19 mouse cellular contexts compared by ENCODE assay signal in genomic region chr5:134872597-134872996, GRCm38 (mm10). TPM values are rescaled to one million over a fixed set of nuclear protein-coding genes. Genes with fewer than 3 reads are reported as not detected.
DNase-seq lines count a peak whose midpoint lies in the region; ATAC-seq and TF ChIP-seq lines count a peak whose summit lies in the region.
"Had no signal": no experiment of that assay in that cellular context is flagged by ENCODE, and none has a peak within 500 bp of the region (broad histone marks: within the 10 kb centered on the region; RNA-seq: fewer than 3 reads in every experiment).

No protein-coding gene starts in this region.

- no peaks in the 10 kb centered on the region; the same call in 1 of the 2 replicates for H3K27me3 ChIP-seq in heart, embryonic 12.5 days (replicated peaks)
- H3K27me3 ChIP-seq: hindbrain, embryonic 15.5 days; midbrain, embryonic 13.5 days had no signal

- peak; percentile 57 to 74 for DNase-seq in heart, adult 18-20 months
- peak; percentile 49 for DNase-seq in 3T3-L1 (ENCODE audit: low read depth, low spot score)
- DNase-seq in adrenal gland, postnatal 14 days: peak; percentile 56
- peak; percentile 57 for DNase-seq in heart, postnatal 4 days
- DNase-seq in layer of hippocampus, postnatal 14 days (ENCODE audit: low spot score in 2 of 2): no peak
- DNase-seq in kidney, adult 8-10 months: no peak
- no peak for DNase-seq in left cerebral cortex, adult 2 months (ENCODE audit: extremely low spot score in 1 of 2, low spot score in 2 of 2)
- DNase-seq: cerebellum, postnatal 36 days had no signal

- no peaks in the 10 kb centered on the region for H3K9me3 ChIP-seq in heart, embryonic 12.5 days (replicated peaks)
- H3K9me3 ChIP-seq: G1E; hindbrain, embryonic 15.5 days; midbrain, embryonic 13.5 days had no signal

- H3K4me2 ChIP-seq in heart, embryonic 12.5 days: no peak overlapping the region
- H3K4me2 ChIP-seq: hindbrain, embryonic 15.5 days; midbrain, embryonic 13.5 days had no signal

- WGBS in heart, embryonic 12.5 days: 71% methylated on average over 5 of the region's 5 CpGs

- no peak overlapping the region for H3K9ac ChIP-seq in heart, embryonic 12.5 days
- H3K9ac ChIP-seq: hindbrain, embryonic 15.5 days; midbrain, embryonic 13.5 days had no signal

- ATAC-seq in heart, embryonic 12.5 days (ENCODE audit: insufficient number of reproducible peaks, low FRiP score): no peak
- ATAC-seq: activated CD4-positive, CD25-positive, alpha-beta regulatory T cell, adult 4 months; midbrain, embryonic 13.5 days had no signal

- intact Hi-C loops in left cerebral cortex, adult 2 months (cut with DNase I): no loop called here

- TF ChIP-seq CTCF in left cerebral cortex, adult 2 months (IDR thresholded peaks at IDR 0.05): no peak

- no peak overlapping the region for H3K4me3 ChIP-seq in heart, embryonic 12.5 days
- H3K4me3 ChIP-seq in left cerebral cortex, adult 2 months: no peak overlapping the region
- H3K4me3 ChIP-seq: hindbrain, embryonic 15.5 days; midbrain, embryonic 13.5 days had no signal

- H3K4me1 ChIP-seq in heart, embryonic 12.5 days (replicated peaks): peaks cover 9% of the 10 kb centered on the region
- H3K4me1 ChIP-seq: midbrain, embryonic 13.5 days had no signal

- H3K27ac ChIP-seq in heart, embryonic 12.5 days (ENCODE audit: poor library complexity, severe bottlenecking): no peak overlapping the region
- H3K27ac ChIP-seq in left cerebral cortex, adult 2 months: no peak overlapping the region
- H3K27ac ChIP-seq: hindbrain, embryonic 15.5 days; kidney, postnatal 0 days; midbrain, embryonic 13.5 days had no signal

- H3K36me3 ChIP-seq in heart, embryonic 12.5 days: no peaks in the 10 kb centered on the region
- H3K36me3 ChIP-seq: G1E; hindbrain, embryonic 15.5 days; midbrain, embryonic 13.5 days had no signal

RNA-seq across cellular contexts. Expression of gene Tmem270, which starts 33.9 kb away (rescaled TPM):
- not detected for total RNA-seq in heart, adult 18-20 months (2021)
- not detected in 2 replicates for polyA plus RNA-seq in heart, embryonic 12.5 days (2016; fragmentation: Nextera tagmentation; extraction: Ambion mirVana)
- not detected in 2 replicates for total RNA-seq in adrenal gland, postnatal 14 days (2021)
- total RNA-seq in heart, postnatal 4 days (2021): not detected
- total RNA-seq in layer of hippocampus, postnatal 14 days (2021): not detected
- not detected for total RNA-seq in left cerebral cortex, adult 2 months (2021)
- total RNA-seq: G1E; layer of hippocampus, postnatal 10 days had no signal
- polyA plus RNA-seq: activated CD4-positive, CD25-positive, alpha-beta regulatory T cell, adult 4 months; C2C12; embryonic facial prominence, embryonic 14.5 days; G1E; hindbrain, embryonic 15.5 days; kidney, postnatal 0 days; limb, embryonic 14.5 days; midbrain, embryonic 13.5 days; spleen, adult 2 months had no signal

RNA-seq across cellular contexts. Expression of gene Cldn13, which starts 42.7 kb away (rescaled TPM):
- total RNA-seq in heart, adult 18-20 months (2021): not detected
- 5.4 and 10.0 TPM in 2 replicates for polyA plus RNA-seq in heart, embryonic 12.5 days (2016; fragmentation: Nextera tagmentation; extraction: Ambion mirVana)
- 0.60 and 3.7 TPM in 2 replicates for total RNA-seq in adrenal gland, postnatal 14 days (2021)
- not detected for total RNA-seq in heart, postnatal 4 days (2021)
- total RNA-seq in layer of hippocampus, postnatal 14 days (2021): not detected
- not detected for total RNA-seq in left cerebral cortex, adult 2 months (2021)
- total RNA-seq: layer of hippocampus, postnatal 10 days had no signal
- polyA plus RNA-seq: C2C12, G1E had no signal

RNA-seq across cellular contexts. Expression of gene Mettl27, which starts 59.6 kb away (rescaled TPM):
- total RNA-seq in heart, adult 18-20 months (2021): 1 to 10 TPM; 5.7 to 7.2 TPM
- polyA plus RNA-seq in heart, embryonic 12.5 days (2016; fragmentation: Nextera tagmentation; extraction: Ambion mirVana): 8.6 and 11.1 TPM in 2 replicates
- 24.5 and 28.5 TPM in 2 replicates for total RNA-seq in adrenal gland, postnatal 14 days (2021)
- 1 to 10 TPM; 6.2 to 7.1 TPM for total RNA-seq in heart, postnatal 4 days (2021)
- total RNA-seq in layer of hippocampus, postnatal 14 days (2021): 10 to 100 TPM; 14.6 to 16.5 TPM
- 1 to 10 TPM; 7.5 to 9.3 TPM for total RNA-seq in left cerebral cortex, adult 2 months (2021)

Comparison
In these comparisons a context has a peak if more than half of its experiments do, and no peak if none do; other contexts are left out.
1. DNase-seq: peak in heart, adult 18-20 months (2 of 2), 3T3-L1 (single experiment), adrenal gland, postnatal 14 days (single experiment) and heart, postnatal 4 days (single experiment); none in layer of hippocampus, postnatal 14 days (0 of 2), kidney, adult 8-10 months (0 of 2) and left cerebral cortex, adult 2 months (0 of 2).